Mouse (Mus musculus) CH12.LX (cell line): ENCODE results near the gene Rplp2. TPM values are rescaled to one million over a fixed set of nuclear protein-coding genes. Genes with fewer than 3 reads are reported as not detected.

Experiments
- DNase-seq: peaks from one replicate; pipeline ENCODE4 v3.0.0-alpha.2; 2013; ENCODE audit errors: extremely low read depth
- H3K27ac ChIP-seq: 2 replicates; pipeline ENCODE4 v1.5.1; 2012; ENCODE audit warnings: low read depth, mild to moderate bottlenecking, control low read depth, moderate library complexity; ENCODE audit not compliant: insufficient read depth
- H3K27me3 ChIP-seq: replicated peaks from 2 replicates; pipeline ENCODE3; 2012; ENCODE audit warnings: inconsistent platforms
- H3K36me3 ChIP-seq, 2 experiments: replicated peaks in 1 of 2; 2 replicates each; pipeline versions ENCODE3 to v1.6.1; 2012; ENCODE audit warnings: inconsistent platforms in 1 of 2, low read length in 1 of 2, mild to moderate bottlenecking in 1 of 2, mixed read lengths in 1 of 2, moderate library complexity in 1 of 2; ENCODE audit not compliant: control insufficient read depth in 1 of 2, insufficient read depth in 1 of 2
- H3K4me1 ChIP-seq, 2 experiments: 2 replicates each; pipeline ENCODE4 v1.6.1; 2012; ENCODE audit warnings: inconsistent platforms in 1 of 2, moderate library complexity in 1 of 2; ENCODE audit not compliant: insufficient read depth in 2 of 2, control insufficient read depth in 1 of 2
- H3K4me2 ChIP-seq: 2 replicates; pipeline ENCODE4 v1.6.1; 2012; ENCODE audit warnings: low read depth, mild to moderate bottlenecking, control low read depth; ENCODE audit not compliant: poor library complexity, insufficient read depth, severe bottlenecking
- H3K4me3 ChIP-seq, 3 experiments: fragments of 150-350 bp in 1 of 3; sonication (generic) in 1 of 3; replicated peaks in 1 of 3; 2 replicates each; pipeline versions ENCODE3 to v1.5.1; 2011 to 2012; ENCODE audit warnings: low read depth in 2 of 3, low read length in 2 of 3, mild to moderate bottlenecking in 2 of 3, moderate library complexity in 2 of 3, control low read depth in 1 of 3, improper control_type of control experiment in 1 of 3, inconsistent platforms in 1 of 3, mixed read lengths in 1 of 3; ENCODE audit not compliant: poor library complexity in 1 of 3
- H3K79me2 ChIP-seq: replicated peaks from 2 replicates; pipeline ENCODE4 v1.6.1; 2012; ENCODE audit warnings: mild to moderate bottlenecking, moderate library complexity; ENCODE audit not compliant: control insufficient read depth, poor library complexity, insufficient read depth, severe bottlenecking; ENCODE audit errors: extremely low read depth
- H3K9ac ChIP-seq: 2 replicates; pipeline ENCODE4 v1.6.1; 2012; ENCODE audit warnings: low read depth, mild to moderate bottlenecking, control low read depth, moderate library complexity; ENCODE audit not compliant: insufficient read depth
- H3K9me3 ChIP-seq: replicated peaks from 2 replicates; pipeline ENCODE3; 2012; ENCODE audit warnings: low read length, inconsistent platforms, mixed read lengths
- BHLHE40 ChIP-seq: IDR thresholded peaks from 2 replicates; pipeline ENCODE4 v1.6.1; 2011; ENCODE audit warnings: mild to moderate bottlenecking, low read depth, low read length, improper control_type of control experiment
- CHD1 ChIP-seq: IDR thresholded peaks from 2 replicates; pipeline ENCODE4 v1.6.1; 2012; ENCODE audit warnings: low read depth, low read length, improper control_type of control experiment, inconsistent platforms
- CHD2 ChIP-seq: IDR thresholded peaks from 2 replicates; pipeline ENCODE4 v1.6.1; 2011; ENCODE audit warnings: low read length, improper control_type of control experiment
- CTCF ChIP-seq, 2 experiments: IDR thresholded peaks in 1 of 2; conservative IDR thresholded peaks in 1 of 2; 2 replicates each; pipeline ENCODE4 v1.5.1; 2011 to 2012; ENCODE audit warnings: low read depth in 2 of 2, low read length in 2 of 2, improper control_type of control experiment in 1 of 2, inconsistent platforms in 1 of 2, mild to moderate bottlenecking in 1 of 2, moderate library complexity in 1 of 2
- ELF1 ChIP-seq: IDR thresholded peaks from 2 replicates; pipeline ENCODE4 v1.6.1; 2014; ENCODE audit warnings: low read depth, mild to moderate bottlenecking, inconsistent platforms, low read length, improper control_type of control experiment
- EP300 ChIP-seq: IDR thresholded peaks from 2 replicates; pipeline ENCODE4 v1.6.1; 2011; ENCODE audit warnings: low read length, improper control_type of control experiment
- ETS1 ChIP-seq: conservative IDR thresholded peaks from 2 replicates; pipeline ENCODE4 v1.6.1; 2012; ENCODE audit warnings: low read depth, mild to moderate bottlenecking, inconsistent platforms, low read length, improper control_type of control experiment, moderate library complexity
- IRF4 ChIP-seq: IDR thresholded peaks from 2 replicates; pipeline ENCODE4 v1.6.1; 2014; ENCODE audit warnings: low read depth, mild to moderate bottlenecking, inconsistent platforms, low read length, improper control_type of control experiment
- JUN ChIP-seq: IDR thresholded peaks from 2 replicates; pipeline ENCODE4 v1.6.1; 2011; ENCODE audit warnings: low read depth, mild to moderate bottlenecking, low read length, improper control_type of control experiment, moderate library complexity; ENCODE audit not compliant: insufficient read depth
- MAFK ChIP-seq: IDR thresholded peaks from 2 replicates; pipeline ENCODE4 v1.6.1; 2011; ENCODE audit warnings: low read length, improper control_type of control experiment; ENCODE audit not compliant: insufficient replicate concordance
- MAZ ChIP-seq: IDR thresholded peaks from 2 replicates; pipeline ENCODE4 v1.6.1; 2012; ENCODE audit warnings: low read depth, mild to moderate bottlenecking, inconsistent platforms, low read length, improper control_type of control experiment, moderate library complexity
- MEF2A ChIP-seq: IDR thresholded peaks from 2 replicates; pipeline ENCODE4 v1.6.1; 2014; ENCODE audit warnings: low read depth, mild to moderate bottlenecking, inconsistent platforms, low read length, improper control_type of control experiment, borderline replicate concordance
- MXI1 ChIP-seq: IDR thresholded peaks from 2 replicates; pipeline ENCODE4 v1.6.1; 2011; ENCODE audit warnings: mild to moderate bottlenecking, low read depth, low read length, improper control_type of control experiment
- NELFE ChIP-seq: IDR thresholded peaks from 2 replicates; pipeline ENCODE4 v1.6.1; 2011; ENCODE audit warnings: low read depth, low read length, improper control_type of control experiment
- NRF1 ChIP-seq: IDR thresholded peaks from 2 replicates; pipeline ENCODE4 v1.6.1; 2014; ENCODE audit warnings: low read depth, mild to moderate bottlenecking, inconsistent platforms, low read length, improper control_type of control experiment, moderate library complexity
- PAX5 ChIP-seq: IDR thresholded peaks from 2 replicates; pipeline ENCODE4 v1.6.1; 2012; ENCODE audit warnings: low read length, inconsistent platforms, mixed read lengths
- RAD21 ChIP-seq: IDR thresholded peaks from 2 replicates; pipeline ENCODE4 v1.6.1; 2011; ENCODE audit warnings: low read depth, mild to moderate bottlenecking, low read length, improper control_type of control experiment, moderate library complexity
- RCOR1 ChIP-seq: conservative IDR thresholded peaks from 2 replicates; pipeline ENCODE4 v1.6.1; 2012; ENCODE audit warnings: low read depth, mild to moderate bottlenecking, inconsistent platforms, low read length, improper control_type of control experiment
- SIN3A ChIP-seq: IDR thresholded peaks from 2 replicates; pipeline ENCODE4 v1.6.1; 2012; ENCODE audit warnings: low read length, improper control_type of control experiment, inconsistent platforms
- TBP ChIP-seq: conservative IDR thresholded peaks from 2 replicates; pipeline ENCODE4 v1.6.1; 2011; ENCODE audit warnings: low read depth, low read length, improper control_type of control experiment
- TCF12 ChIP-seq: IDR thresholded peaks from 2 replicates; pipeline ENCODE4 v1.6.1; 2014; ENCODE audit warnings: low read depth, mild to moderate bottlenecking, inconsistent platforms, low read length, improper control_type of control experiment
- UBTF ChIP-seq: IDR thresholded peaks from 2 replicates; pipeline ENCODE4 v1.6.1; 2012; ENCODE audit warnings: low read depth, mild to moderate bottlenecking, inconsistent platforms, low read length, improper control_type of control experiment, moderate library complexity
- USF1 ChIP-seq: IDR thresholded peaks from 2 replicates; pipeline ENCODE4 v1.6.1; 2014; ENCODE audit warnings: low read depth, mild to moderate bottlenecking, inconsistent platforms, low read length, improper control_type of control experiment
- USF2 ChIP-seq: conservative IDR thresholded peaks from 2 replicates; pipeline ENCODE4 v1.6.1; 2011; ENCODE audit warnings: low read depth, low read length, improper control_type of control experiment
- ZC3H11A ChIP-seq: IDR thresholded peaks from 2 replicates; pipeline ENCODE4 v1.6.1; 2012; ENCODE audit warnings: low read depth, mild to moderate bottlenecking, inconsistent platforms, low read length, improper control_type of control experiment
- ZNF384 ChIP-seq: IDR thresholded peaks from 2 replicates; pipeline ENCODE4 v1.6.1; 2012; ENCODE audit warnings: low read depth, low read length, improper control_type of control experiment, inconsistent platforms
- dilution Hi-C: fragments of 300-500 bp; cut with MboI; formaldehyde crosslinking; loops from 2 replicates; pipeline ENCODE4 v1.14.3; 2020; ENCODE audit warnings: low sequenced_read_pairs; ENCODE audit not compliant: extremely low pct_unique_long_range_greater_than_20kb, extremely low pct_ligation_motif_present
- in situ Hi-C: fragments of 300-500 bp; cut with MboI; formaldehyde crosslinking; loops from 3 replicates; pipeline ENCODE4 v1.14.3; 2019; ENCODE audit warnings: low sequenced_read_pairs, low pct_ligation_motif_present, low pct_unique_long_range_greater_than_20kb, mixed read lengths
- polyA plus RNA-seq: library from polyadenylated mRNA; unstranded; fragments of >175 nt; gene quantifications from 2 replicates; pipeline ENCODE4 v1.2.1, GENCODE M21; 2012; ENCODE audit warnings: low read depth; ENCODE audit not compliant: insufficient read length
- total RNA-seq, 2 experiments: library from RNA; depleted of rRNA; stranded (reverse); fragments of 300-350 nt in 1 of 2; fragments of >200 nt in 1 of 2; gene quantifications; 2 replicates each; pipeline ENCODE4 v1.2.3; 2012 to 2014

The Rplp2 gene
- total and polyA plus RNA-seq, 3 experiments = 791 to 3,416 (median 2,025) TPM

GRCm38 (mm10) chr7:141439140-141439679, 8.0 kb upstream of the Rplp2 start:
- H3K9me3 ChIP-seq = no peaks in the 10 kb centered on the region
- no peak overlapping the region for H3K27ac ChIP-seq
- H3K4me3 ChIP-seq = no peak overlapping the region
- dilution Hi-C loops = no loop called here
- no peak for DNase-seq
- H3K27me3 ChIP-seq = no peaks in the 10 kb centered on the region
- H3K4me1 ChIP-seq = peaks cover 27 to 60% of the 10 kb centered on the region in 2 experiments
- no peak for TF ChIP-seq UBTF
- TF ChIP-seq EP300 = no peak
- TF ChIP-seq USF1 = no peak
- TF ChIP-seq ZC3H11A = no peak
- no peak for TF ChIP-seq ZNF384
- no peak for TF ChIP-seq SIN3A
- no peak for TF ChIP-seq MEF2A
- TF ChIP-seq ELF1 = no peak
- TF ChIP-seq NRF1 = no peak
- TF ChIP-seq RCOR1 = no peak
- TF ChIP-seq CTCF (conservative IDR thresholded peaks at IDR 0.05 in 1 of 2, IDR thresholded peaks at IDR 0.05 in 1 of 2; ENCODE audit: low read depth in 2 of 2, low read length in 2 of 2) = no peak
- no peak for TF ChIP-seq RAD21
- TF ChIP-seq JUN = no peak
- TF ChIP-seq, all 38 proteins: peak for 0
- peaks cover 43 to 53% of the 10 kb centered on the region in 2 experiments for H3K36me3 ChIP-seq
- no peak overlapping the region for H3K4me2 ChIP-seq
- peaks cover 21% of the 10 kb centered on the region for H3K79me2 ChIP-seq
- in situ Hi-C loops = no loop called here
- no peak overlapping the region for H3K9ac ChIP-seq

GRCm38 (mm10) chr7:141439811-141440210, 7.4 kb upstream of the Rplp2 start:
- peaks cover 21% of the 10 kb centered on the region for H3K79me2 ChIP-seq
- H3K9ac ChIP-seq = no peak overlapping the region
- H3K4me3 ChIP-seq = no peak overlapping the region
- H3K9me3 ChIP-seq = no peaks in the 10 kb centered on the region
- peaks cover 43 to 53% of the 10 kb centered on the region in 2 experiments for H3K36me3 ChIP-seq
- TF ChIP-seq TBP = no peak
- no peak for TF ChIP-seq RAD21
- TF ChIP-seq MXI1 = no peak
- no peak for TF ChIP-seq MEF2A
- TF ChIP-seq CHD2 = no peak
- TF ChIP-seq MAZ = no peak
- no peak for TF ChIP-seq IRF4
- no peak for TF ChIP-seq NELFE
- TF ChIP-seq JUN = no peak
- TF ChIP-seq NRF1 = no peak
- TF ChIP-seq ZC3H11A = no peak
- TF ChIP-seq ETS1 = no peak
- TF ChIP-seq TCF12 = no peak
- TF ChIP-seq USF2 = no peak
- no peak for TF ChIP-seq MAFK
- no peak for TF ChIP-seq CHD1
- no peak for TF ChIP-seq BHLHE40
- no peak for TF ChIP-seq PAX5
- no peak for TF ChIP-seq RCOR1
- dilution Hi-C loops = no loop called here
- DNase-seq = no peak
- H3K4me2 ChIP-seq = no peak overlapping the region
- in situ Hi-C loops = no loop called here
- peaks cover 23 to 60% of the 10 kb centered on the region in 2 experiments for H3K4me1 ChIP-seq
- H3K27me3 ChIP-seq = no peaks in the 10 kb centered on the region
- H3K27ac ChIP-seq = no peak overlapping the region
